Mouse (Mus musculus) limb, embryonic 15.5 days (tissue): ENCODE data around the gene Shisal2a. TPM values are rescaled to one million over a fixed set of nuclear protein-coding genes. Genes with fewer than 3 reads are reported as not detected.

ENCODE experiments used
- ATAC-seq: fragments of 200-750 bp; cut with Nextera tagmentation; 2 replicates; pipeline ENCODE4 v1.8.0; 2017; ENCODE audit warnings: low read depth, moderate TSS enrichment; ENCODE audit not compliant: insufficient number of reproducible peaks, low FRiP score, low TSS enrichment
- H3K27ac ChIP-seq: fragments of 300-500 bp; sonication (generic); 2 replicates; pipeline ENCODE4 v1.5.1; 2015; ENCODE audit warnings: moderate library complexity, mild to moderate bottlenecking, inconsistent platforms
- H3K27me3 ChIP-seq: fragments of 300-500 bp; sonication (generic); 2 replicates; pipeline ENCODE4 v1.6.1; 2015; ENCODE audit warnings: inconsistent platforms
- H3K36me3 ChIP-seq: fragments of 300-500 bp; sonication (generic); 2 replicates; pipeline ENCODE4 v1.6.1; 2015; ENCODE audit warnings: inconsistent platforms
- H3K4me1 ChIP-seq: fragments of 300-500 bp; sonication (generic); 2 replicates; pipeline ENCODE4 v1.6.1; 2015; ENCODE audit warnings: inconsistent platforms
- H3K4me2 ChIP-seq: fragments of 300-500 bp; sonication (generic); 2 replicates; pipeline ENCODE4 v1.6.1; 2015; ENCODE audit warnings: mild to moderate bottlenecking, inconsistent platforms
- H3K4me3 ChIP-seq: fragments of 300-500 bp; sonication (generic); 2 replicates; pipeline ENCODE4 v1.5.1; 2015; ENCODE audit warnings: mild to moderate bottlenecking, inconsistent platforms
- H3K9ac ChIP-seq: fragments of 300-500 bp; sonication (generic); 2 replicates; pipeline ENCODE4 v1.6.1; 2015; ENCODE audit warnings: inconsistent platforms
- H3K9me3 ChIP-seq: fragments of 300-500 bp; sonication (generic); 2 replicates; pipeline ENCODE4 v1.6.1; 2016; ENCODE audit warnings: inconsistent platforms
- WGBS: fragments of 180-500 bp; shearing (Covaris S2); methylation state at CpG from one replicate; pipeline ENCODE4 v1.1.7; 2015; 5-methylcytosine and 5-hydroxymethylcytosine counted together
- polyA plus RNA-seq: library from polyadenylated mRNA; unstranded; fragments of >200 nt; fragmentation: Nextera tagmentation; extraction: Ambion mirVana; gene quantifications from 2 replicates; pipeline ENCODE4 v1.2.1, GENCODE M21; 2015

Shisal2a gene
- polyA plus RNA-seq, 1 experiment from 2014 or later, result 1.9 TPM

GRCm38 (mm10) chr4:108332041-108332440 is 51.1 kb downstream of the Shisal2a start:
- H3K4me1 ChIP-seq, result peaks cover 9% of the 10 kb centered on the region
- H3K4me3 ChIP-seq, result no peak overlapping the region
- ATAC-seq, result no peak
- H3K4me2 ChIP-seq, result no peak overlapping the region
- no peak overlapping the region for H3K27ac ChIP-seq
- no peaks in the 10 kb centered on the region for H3K27me3 ChIP-seq
- no peak overlapping the region for H3K9ac ChIP-seq
- no peaks in the 10 kb centered on the region for H3K9me3 ChIP-seq
- 76% methylated on average over 9 of the region's 9 CpGs for WGBS
- H3K36me3 ChIP-seq, result peaks cover 34% of the 10 kb centered on the region

- H3K36me3 ChIP-seq, result peaks cover 23% of the 10 kb centered on the region
- 93% methylated on average over 6 of the region's 6 CpGs for WGBS
- H3K9me3 ChIP-seq, result no peaks in the 10 kb centered on the region
Measured at GRCm38 (mm10) chr4:108329840-108330239, 53.3 kb downstream of the Shisal2a start.

GRCm38 (mm10) chr4:108327730-108328484 is 55.2 kb downstream of the Shisal2a start, which contains the start of gene Coa7:
Coa7 (plus strand) TSS chr4:108328140.
- peaks cover 13% of the 10 kb centered on the region for H3K36me3 ChIP-seq
- peak; percentile 94 for ATAC-seq
- under 1% methylated on average over 44 of the region's 45 CpGs for WGBS

More at GRCm38 (mm10) chr4:108329840-108330239, 53.3 kb downstream of the Shisal2a start:
- ATAC-seq, result no peak
- H3K9ac ChIP-seq, result no peak overlapping the region
- H3K27me3 ChIP-seq, result no peaks in the 10 kb centered on the region
- no peak overlapping the region for H3K4me2 ChIP-seq
- no peak overlapping the region for H3K27ac ChIP-seq
- H3K4me3 ChIP-seq, result no peak overlapping the region
- peaks cover 9% of the 10 kb centered on the region for H3K4me1 ChIP-seq

GRCm38 (mm10) chr4:108327071-108327579 is 56.0 kb downstream of the Shisal2a start:
- Histone ChIP-seq H3K27ac (peak overlapping the region; percentile 94), H3K36me3 (peaks cover 7% of the 10 kb centered on the region), H3K4me3 (peak overlapping the region; percentile 81), H3K4me2 (peak overlapping the region; percentile 53), H3K4me1 (peaks cover 9% of the 10 kb centered on the region), H3K9me3 (no peaks in the 10 kb centered on the region), H3K27me3 (no peaks in the 10 kb centered on the region), H3K9ac (no peak overlapping the region)
- WGBS, result 24% methylated on average over 6 of the region's 6 CpGs
- ATAC-seq, result no peak

More at GRCm38 (mm10) chr4:108327730-108328484, 55.2 kb downstream of the Shisal2a start, which contains the start of gene Coa7:
- Histone ChIP-seq H3K27ac (peak within 1 kb of the TSS; percentile 94), H3K4me3 (peak within 1 kb of the TSS; percentile 81), H3K27me3 (no peaks in the 10 kb centered on the region), H3K4me1 (peaks cover 9% of the 10 kb centered on the region), H3K4me2 (peak within 1 kb of the TSS; percentile 53), H3K9ac (peak within 1 kb of the TSS; percentile 61; the same call in 1 of the 2 replicates), H3K9me3 (no peaks in the 10 kb centered on the region)

GRCm38 (mm10) chr4:108323588-108323987 is 59.6 kb downstream of the Shisal2a start:
- H3K36me3 ChIP-seq, result no peaks in the 10 kb centered on the region
- no peak for ATAC-seq
- 74% methylated on average over 5 of the region's 5 CpGs for WGBS
- no peaks in the 10 kb centered on the region for H3K27me3 ChIP-seq
- no peak overlapping the region for H3K9ac ChIP-seq
- no peaks in the 10 kb centered on the region for H3K9me3 ChIP-seq
- H3K27ac ChIP-seq, result no peak overlapping the region
- H3K4me2 ChIP-seq, result no peak overlapping the region
- peaks cover 6% of the 10 kb centered on the region for H3K4me1 ChIP-seq
- H3K4me3 ChIP-seq, result no peak overlapping the region

- no peak for ATAC-seq
- no peak overlapping the region for H3K4me3 ChIP-seq
- WGBS, result 82% methylated on average over 7 of the region's 7 CpGs
Measured at GRCm38 (mm10) chr4:108320627-108321380, 62.3 kb downstream of the Shisal2a start.

GRCm38 (mm10) chr4:108319747-108320146 is 63.4 kb downstream of the Shisal2a start:
- Histone ChIP-seq H3K9ac (no peak overlapping the region), H3K4me2 (no peak overlapping the region), H3K9me3 (no peaks in the 10 kb centered on the region), H3K27ac (no peak overlapping the region), H3K4me1 (no peaks in the 10 kb centered on the region), H3K36me3 (no peaks in the 10 kb centered on the region), H3K4me3 (no peak overlapping the region), H3K27me3 (no peaks in the 10 kb centered on the region)
- 70% methylated on average over 6 of the region's 6 CpGs for WGBS
- ATAC-seq, result no peak

More at GRCm38 (mm10) chr4:108320627-108321380, 62.3 kb downstream of the Shisal2a start:
- Histone ChIP-seq H3K36me3 (no peaks in the 10 kb centered on the region), H3K9ac (no peak overlapping the region), H3K9me3 (no peaks in the 10 kb centered on the region), H3K4me1 (no peaks in the 10 kb centered on the region), H3K4me2 (no peak overlapping the region), H3K27me3 (no peaks in the 10 kb centered on the region), H3K27ac (no peak overlapping the region)

GRCm38 (mm10) chr4:108318649-108319615 is 64.2 kb downstream of the Shisal2a start:
- WGBS, result 54% methylated on average over 8 of the region's 8 CpGs
- Histone ChIP-seq H3K4me1 (no peaks in the 10 kb centered on the region), H3K9me3 (no peaks in the 10 kb centered on the region), H3K27me3 (no peaks in the 10 kb centered on the region), H3K9ac (no peak overlapping the region), H3K4me3 (no peak overlapping the region), H3K27ac (no peak overlapping the region), H3K4me2 (no peak overlapping the region), H3K36me3 (no peaks in the 10 kb centered on the region)
- no peak for ATAC-seq

Other genes with a start within 250 kb of the Shisal2a start
- gene Scp2, start 238.4 kb downstream of the Shisal2a start, polyA plus RNA-seq, result 225 and 228 TPM in 2 replicates
- 44.1 and 45.7 TPM in 2 replicates for gene Echdc2, start 217.9 kb downstream of the Shisal2a start, polyA plus RNA-seq
- gene Zyg11a, start 165.3 kb downstream of the Shisal2a start, polyA plus RNA-seq, result not detected in 2 replicates
- 9.0 and 10.6 TPM in 2 replicates for gene Zyg11b, start 82.3 kb downstream of the Shisal2a start, polyA plus RNA-seq
- gene Coa7, start 55.2 kb downstream of the Shisal2a start, polyA plus RNA-seq, result 38.0 and 40.3 TPM in 2 replicates
- gene Gpx7, start 23.6 kb upstream of the Shisal2a start, polyA plus RNA-seq, result 125 and 133 TPM in 2 replicates
- gene Tut4, start 76.1 kb upstream of the Shisal2a start, polyA plus RNA-seq, result 50.8 and 64.5 TPM in 2 replicates
- gene Prpf38a, start 196.0 kb upstream of the Shisal2a start, polyA plus RNA-seq, result 77.5 and 77.7 TPM in 2 replicates
- gene Orc1, start 196.1 kb upstream of the Shisal2a start, polyA plus RNA-seq, result 8.1 and 8.2 TPM in 2 replicates
- gene Cc2d1b, start 236.6 kb upstream of the Shisal2a start, polyA plus RNA-seq, result 31.2 and 32.1 TPM in 2 replicates